Mouse (Mus musculus): ENCODE data around the gene Ids. TPM values are rescaled to one million over a fixed set of nuclear protein-coding genes. Genes with fewer than 3 reads are reported as not detected.

Ids gene
- polyA plus RNA-seq, 1 experiment from 2014 or later, result 2.1 TPM

GRCm38 (mm10) chrX:70362985-70363384 lies 1.9 kb downstream of the Ids start:
- H3K9me3 ChIP-seq (ENCODE audit: control insufficient read depth, low read length), result no peaks in the 10 kb centered on the region
- H3K9ac ChIP-seq (ENCODE audit: low read depth, low read length), result no peak overlapping the region
- no peaks in the 10 kb centered on the region for H3K27me3 ChIP-seq (replicated peaks; ENCODE audit: control insufficient read depth, insufficient read depth, low read length)
- WGBS, result 75% methylated on average over 7 of the region's 7 CpGs
- no peak overlapping the region for H3K4me2 ChIP-seq (ENCODE audit: low read depth, low read length)
- ATAC-seq, result no peak
- no peaks in the 10 kb centered on the region for H3K4me1 ChIP-seq (ENCODE audit: control insufficient read depth, insufficient read depth, low read length)
- no peak overlapping the region for H3K27ac ChIP-seq (ENCODE audit: low read length)
- no peak overlapping the region for H3K4me3 ChIP-seq (ENCODE audit: low read length)
- H3K36me3 ChIP-seq (ENCODE audit: control insufficient read depth, insufficient read depth, low read length), result no peaks in the 10 kb centered on the region

DNA sequence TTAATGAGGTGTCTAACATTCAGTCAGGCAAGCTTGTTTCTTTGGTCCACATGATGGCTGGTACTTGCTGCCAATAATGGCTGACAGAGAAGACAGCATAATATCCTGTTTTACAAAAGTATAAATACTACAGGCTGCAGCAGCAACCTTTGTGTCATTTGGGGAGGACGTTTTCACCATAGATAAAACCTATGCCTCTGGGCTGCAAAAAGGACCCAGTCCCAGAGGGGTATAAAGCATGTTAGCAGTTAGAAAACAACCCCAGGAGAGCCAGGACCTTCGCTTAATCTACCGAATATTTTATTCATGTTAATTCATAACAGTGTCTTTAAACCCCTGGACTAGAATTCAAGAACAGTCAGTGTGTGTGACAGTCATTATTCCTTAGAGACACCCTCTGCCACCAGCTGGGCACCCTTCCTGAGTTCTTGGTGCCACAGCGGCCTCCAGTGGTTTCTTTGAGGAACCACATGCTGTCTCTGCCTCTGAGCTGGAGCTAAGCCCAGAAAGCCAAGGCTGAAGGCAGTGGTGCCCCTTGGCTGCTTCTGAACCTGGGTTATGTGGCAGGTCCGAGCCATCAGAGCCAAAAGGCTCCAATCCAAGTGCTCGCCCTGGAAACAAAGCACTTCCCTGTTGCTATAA lies 34.6 kb downstream of the Ids start:
- no peaks in the 10 kb centered on the region for H3K36me3 ChIP-seq (ENCODE audit: control insufficient read depth, insufficient read depth, low read length)
- H3K9ac ChIP-seq (ENCODE audit: low read depth, low read length), result no peak overlapping the region
- no peaks in the 10 kb centered on the region for H3K9me3 ChIP-seq (ENCODE audit: control insufficient read depth, low read length)
- H3K4me3 ChIP-seq (ENCODE audit: low read length), result no peak overlapping the region
- ATAC-seq, result no peak
- WGBS, result 27% methylated on average over 6 of the region's 6 CpGs
- no peaks in the 10 kb centered on the region for H3K4me1 ChIP-seq (ENCODE audit: control insufficient read depth, insufficient read depth, low read length)
- no peaks in the 10 kb centered on the region for H3K27me3 ChIP-seq (replicated peaks; ENCODE audit: control insufficient read depth, insufficient read depth, low read length)
- no peak overlapping the region for H3K27ac ChIP-seq (ENCODE audit: low read length)
- no peak overlapping the region for H3K4me2 ChIP-seq (ENCODE audit: low read depth, low read length)

- H3K4me1 ChIP-seq (ENCODE audit: control insufficient read depth, insufficient read depth, low read length), result no peaks in the 10 kb centered on the region
- H3K36me3 ChIP-seq (ENCODE audit: control insufficient read depth, insufficient read depth, low read length), result no peaks in the 10 kb centered on the region
- H3K9me3 ChIP-seq (ENCODE audit: control insufficient read depth, low read length), result no peaks in the 10 kb centered on the region
- no peak overlapping the region for H3K4me2 ChIP-seq (ENCODE audit: low read depth, low read length)
- 74% methylated on average over 2 of the region's 2 CpGs for WGBS
- no peak overlapping the region for H3K4me3 ChIP-seq (ENCODE audit: low read length)
- no peak overlapping the region for H3K9ac ChIP-seq (ENCODE audit: low read depth, low read length)
- no peak overlapping the region for H3K27ac ChIP-seq (ENCODE audit: low read length)
- no peak for ATAC-seq
- H3K27me3 ChIP-seq (replicated peaks; ENCODE audit: control insufficient read depth, insufficient read depth, low read length), result no peaks in the 10 kb centered on the region
These were observed 36.2 kb downstream of the Ids start for GRCm38 (mm10) chrX:70328530-70329143.

DNA sequence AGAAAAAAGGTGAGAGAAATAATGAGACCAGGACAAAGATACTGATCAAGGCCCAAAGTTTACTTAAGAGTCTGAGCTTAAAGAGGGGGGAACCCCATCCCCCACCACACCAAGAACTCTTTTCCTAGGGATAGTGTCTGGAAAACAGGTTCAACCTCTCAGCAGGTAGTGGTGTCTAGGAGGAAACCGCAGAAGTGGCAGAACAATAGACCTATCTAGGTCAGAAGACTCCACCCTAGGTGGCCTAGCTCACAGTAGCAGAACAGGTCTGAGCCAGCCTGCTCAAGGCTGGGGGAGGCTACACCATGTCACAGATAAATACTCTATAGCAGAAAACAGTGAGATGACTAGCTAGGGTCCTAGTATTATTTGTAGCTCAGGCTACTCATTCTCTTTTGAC lies 37.2 kb downstream of the Ids start:
- H3K4me1 ChIP-seq (ENCODE audit: control insufficient read depth, insufficient read depth, low read length), result no peaks in the 10 kb centered on the region
- no peak for ATAC-seq
- 50% methylated on average over 1 of the region's 1 CpGs for WGBS

DNA sequence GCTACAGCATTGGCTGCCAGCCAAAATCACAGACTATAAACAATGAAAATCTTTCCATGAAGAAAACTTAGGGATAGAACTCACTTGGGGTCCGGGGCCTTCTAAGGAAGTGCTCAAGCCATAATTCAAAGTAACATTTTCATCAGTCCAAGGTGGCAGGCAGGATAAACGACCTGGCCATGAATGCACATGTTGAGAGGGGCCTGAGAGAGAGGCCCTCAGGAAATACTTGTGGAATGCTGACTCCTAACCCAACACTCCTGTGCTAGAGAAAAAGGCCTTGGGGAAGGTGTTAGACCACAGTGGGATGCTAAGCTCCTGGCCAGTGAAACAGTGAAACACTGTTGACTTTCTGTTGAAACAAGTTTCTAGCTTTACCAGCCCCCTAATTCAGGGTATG lies 45.6 kb downstream of the Ids start:
- no peak overlapping the region for H3K9ac ChIP-seq (ENCODE audit: low read depth, low read length)
- no peak for ATAC-seq
- H3K4me1 ChIP-seq (ENCODE audit: control insufficient read depth, insufficient read depth, low read length), result no peaks in the 10 kb centered on the region

More for the DNA sequence above, 37.2 kb downstream of the Ids start:
- Histone ChIP-seq H3K4me2 (ENCODE audit: low read depth, low read length) (no peak overlapping the region), H3K27ac (ENCODE audit: low read length) (no peak overlapping the region), H3K27me3 (replicated peaks; ENCODE audit: control insufficient read depth, insufficient read depth, low read length) (no peaks in the 10 kb centered on the region), H3K9ac (ENCODE audit: low read depth, low read length) (no peak overlapping the region), H3K9me3 (ENCODE audit: control insufficient read depth, low read length) (no peaks in the 10 kb centered on the region), H3K4me3 (ENCODE audit: low read length) (no peak overlapping the region), H3K36me3 (ENCODE audit: control insufficient read depth, insufficient read depth, low read length) (no peaks in the 10 kb centered on the region)

GRCm38 (mm10) chrX:70314949-70315641 lies 49.8 kb downstream of the Ids start:
- no peaks in the 10 kb centered on the region for H3K27me3 ChIP-seq (replicated peaks; ENCODE audit: control insufficient read depth, insufficient read depth, low read length)
- no peak overlapping the region for H3K4me3 ChIP-seq (ENCODE audit: low read length)
- no peaks in the 10 kb centered on the region for H3K4me1 ChIP-seq (ENCODE audit: control insufficient read depth, insufficient read depth, low read length)
- no peaks in the 10 kb centered on the region for H3K36me3 ChIP-seq (ENCODE audit: control insufficient read depth, insufficient read depth, low read length)
- H3K4me2 ChIP-seq (ENCODE audit: low read depth, low read length), result no peak overlapping the region
- ATAC-seq, result no peak
- WGBS, result 80% methylated on average over 3 of the region's 3 CpGs
- no peaks in the 10 kb centered on the region for H3K9me3 ChIP-seq (ENCODE audit: control insufficient read depth, low read length)
- H3K27ac ChIP-seq (ENCODE audit: low read length), result no peak overlapping the region
- H3K9ac ChIP-seq (ENCODE audit: low read depth, low read length), result no peak overlapping the region

More for the DNA sequence above, 45.6 kb downstream of the Ids start:
- Histone ChIP-seq H3K36me3 (ENCODE audit: control insufficient read depth, insufficient read depth, low read length) (no peaks in the 10 kb centered on the region), H3K4me3 (ENCODE audit: low read length) (no peak overlapping the region), H3K27me3 (replicated peaks; ENCODE audit: control insufficient read depth, insufficient read depth, low read length) (no peaks in the 10 kb centered on the region), H3K27ac (ENCODE audit: low read length) (no peak overlapping the region), H3K4me2 (ENCODE audit: low read depth, low read length) (no peak overlapping the region), H3K9me3 (ENCODE audit: control insufficient read depth, low read length) (no peaks in the 10 kb centered on the region)
- WGBS, result 36% methylated on average over 2 of the region's 2 CpGs

Other genes starting within 250 kb of the Ids start
- gene 1110012L19Rik, start 20.8 kb upstream of the Ids start, polyA plus RNA-seq (2015; fragmentation: Nextera tagmentation; extraction: Ambion mirVana), result 27.7 and 28.6 TPM in 2 replicates
- 33.9 and 35.5 TPM in 2 replicates for gene Tmem185a, start 112.1 kb upstream of the Ids start, polyA plus RNA-seq (2015; fragmentation: Nextera tagmentation; extraction: Ambion mirVana)

All from intestine, embryonic 16.5 days (tissue).